Comparison of ENCODE assay signal across 10 mouse cellular contexts in the genomic region with DNA sequence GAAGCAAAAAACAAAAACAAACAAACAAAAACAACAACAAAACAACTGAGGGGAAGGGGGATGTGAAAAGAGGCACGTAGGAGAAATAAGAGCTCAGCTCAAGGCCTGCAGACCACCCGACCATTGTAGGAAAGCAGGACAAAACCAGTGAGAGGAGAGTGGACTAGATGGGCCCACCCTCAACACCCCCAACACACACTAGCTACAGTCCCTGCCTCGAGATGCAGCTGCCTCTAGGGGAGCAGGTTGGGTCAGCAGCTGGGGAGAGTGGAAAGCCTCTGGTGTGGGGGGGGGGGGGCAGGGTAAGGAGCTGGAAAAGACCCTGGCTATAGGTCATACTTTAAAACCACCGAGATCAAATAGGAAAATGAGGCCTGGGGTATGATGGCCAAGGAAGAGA. TPM values are rescaled to one million over a fixed set of nuclear protein-coding genes. Genes with fewer than 3 reads are reported as not detected.
A peak's percentile ranks its signal among the peaks of the same experiment; 100 is the strongest.
DNase-seq lines count a peak whose midpoint lies in the region; ATAC-seq and TF ChIP-seq lines count a peak whose summit lies in the region.
"Had no signal": no experiment of that assay in that cellular context is flagged by ENCODE, and none has a peak within 500 bp of the region (broad histone marks: within the 10 kb centered on the region; RNA-seq: fewer than 3 reads in every experiment).

No protein-coding gene starts in this region.

- H3K4me3 ChIP-seq in heart, embryonic 15.5 days = peak overlapping the region; percentile 66
- H3K4me3 ChIP-seq in embryonic facial prominence, embryonic 12.5 days = peak overlapping the region; percentile 56
- peak overlapping the region; percentile 76 for H3K4me3 ChIP-seq in hindbrain, postnatal 0 days (ENCODE audit: low read length)
- peak overlapping the region; percentile 87 for H3K4me3 ChIP-seq in neural tube, embryonic 11.5 days (ENCODE audit: low read depth, low read length)

- WGBS in heart, embryonic 15.5 days = 12% methylated on average over 4 of the region's 4 CpGs
- 15% methylated on average over 4 of the region's 4 CpGs for WGBS in embryonic facial prominence, embryonic 12.5 days
- 4% methylated on average over 4 of the region's 4 CpGs for WGBS in hindbrain, postnatal 0 days
- WGBS in neural tube, embryonic 11.5 days = 3% methylated on average over 4 of the region's 4 CpGs

- H3K27me3 ChIP-seq in heart, embryonic 15.5 days = no peaks in the 10 kb centered on the region
- H3K27me3 ChIP-seq in embryonic facial prominence, embryonic 12.5 days = peaks cover 11% of the 10 kb centered on the region
- H3K27me3 ChIP-seq in hindbrain, postnatal 0 days (ENCODE audit: insufficient read depth, low read length) = no peaks in the 10 kb centered on the region
- H3K27me3 ChIP-seq in neural tube, embryonic 11.5 days (ENCODE audit: control insufficient read depth, insufficient read depth, low read length) = no peaks in the 10 kb centered on the region

- peak overlapping the region; percentile 76 for H3K4me2 ChIP-seq in heart, embryonic 15.5 days
- peak overlapping the region; percentile 64 for H3K4me2 ChIP-seq in embryonic facial prominence, embryonic 12.5 days (replicated peaks)
- H3K4me2 ChIP-seq in hindbrain, postnatal 0 days (ENCODE audit: low read depth, low read length) = peak overlapping the region; percentile 82
- peak overlapping the region; percentile 92 for H3K4me2 ChIP-seq in neural tube, embryonic 11.5 days (ENCODE audit: low read depth)

- intact Hi-C loops in left cerebral cortex, postnatal 36 days (cut with DNase I) = no loop called here

- peaks cover 64% of the 10 kb centered on the region for H3K4me1 ChIP-seq in heart, embryonic 15.5 days (replicated peaks)
- H3K4me1 ChIP-seq in embryonic facial prominence, embryonic 12.5 days = peaks cover 58% of the 10 kb centered on the region
- H3K4me1 ChIP-seq in hindbrain, postnatal 0 days (ENCODE audit: insufficient read depth, low read length) = peaks cover 21% of the 10 kb centered on the region
- peaks cover 19% of the 10 kb centered on the region for H3K4me1 ChIP-seq in neural tube, embryonic 11.5 days (ENCODE audit: control insufficient read depth, insufficient read depth, low read length)

- H3K9me3 ChIP-seq in heart, embryonic 15.5 days (replicated peaks) = no peaks in the 10 kb centered on the region
- H3K9me3 ChIP-seq in embryonic facial prominence, embryonic 12.5 days = no peaks in the 10 kb centered on the region
- no peaks in the 10 kb centered on the region for H3K9me3 ChIP-seq in hindbrain, postnatal 0 days (ENCODE audit: low read length)
- no peaks in the 10 kb centered on the region for H3K9me3 ChIP-seq in neural tube, embryonic 11.5 days (ENCODE audit: control insufficient read depth, low read length)

- peak overlapping the region; percentile 76 for H3K9ac ChIP-seq in heart, embryonic 15.5 days
- H3K9ac ChIP-seq in embryonic facial prominence, embryonic 12.5 days = peak overlapping the region; percentile 72
- H3K9ac ChIP-seq in hindbrain, postnatal 0 days (replicated peaks; ENCODE audit: low read length) = peak overlapping the region; percentile 88
- peak overlapping the region; percentile 95 for H3K9ac ChIP-seq in neural tube, embryonic 11.5 days (ENCODE audit: low read length)
- H3K9ac ChIP-seq: liver, embryonic 14.5 days had no signal

- no peaks in the 10 kb centered on the region for H3K36me3 ChIP-seq in heart, embryonic 15.5 days
- no peaks in the 10 kb centered on the region for H3K36me3 ChIP-seq in embryonic facial prominence, embryonic 12.5 days
- no peaks in the 10 kb centered on the region for H3K36me3 ChIP-seq in hindbrain, postnatal 0 days (ENCODE audit: insufficient read depth, low read length)
- no peaks in the 10 kb centered on the region for H3K36me3 ChIP-seq in neural tube, embryonic 11.5 days (ENCODE audit: control insufficient read depth, insufficient read depth, low read length)

- ATAC-seq in heart, embryonic 15.5 days (replicated peaks; ENCODE audit: insufficient number of reproducible peaks, insufficient read depth, low FRiP score, low read depth) = no peak
- ATAC-seq in embryonic facial prominence, embryonic 12.5 days (ENCODE audit: insufficient number of reproducible peaks, insufficient read depth, low FRiP score, low TSS enrichment) = no peak
- ATAC-seq in hindbrain, postnatal 0 days = no peak
- no peak for ATAC-seq in neural tube, embryonic 11.5 days (ENCODE audit: insufficient read depth, low FRiP score, low TSS enrichment)

- TF ChIP-seq CTCF in hindbrain, postnatal 0 days (IDR thresholded peaks at IDR 0.05; ENCODE audit: low read depth) = 0 out of 2 replicates have a peak, but pooled peaks have one; percentile 13

- no peak for DNase-seq in heart, adult 9 months (ENCODE audit: low spot score in 2 of 2)
- peak; percentile 30 for DNase-seq in hindbrain, postnatal 0 days (ENCODE audit: low spot score)
- no peak for DNase-seq in neural tube, embryonic 11.5 days (ENCODE audit: low spot score)
- no peak for DNase-seq in Muller cell, postnatal 12 days (ENCODE audit: inconsistent ontology term)
- DNase-seq in spleen, adult 12 weeks (ENCODE audit: low spot score) = no peak
- no peak for DNase-seq in left cerebral cortex, postnatal 36 days (ENCODE audit: low spot score in 2 of 2)

- H3K27ac ChIP-seq in heart, embryonic 15.5 days = peak overlapping the region; percentile 96
- peak overlapping the region; percentile 87 for H3K27ac ChIP-seq in embryonic facial prominence, embryonic 12.5 days
- H3K27ac ChIP-seq in hindbrain, postnatal 0 days = peak overlapping the region; percentile 98
- H3K27ac ChIP-seq in neural tube, embryonic 11.5 days (ENCODE audit: low read depth, low read length) = peak overlapping the region; percentile 95
- H3K27ac ChIP-seq: liver, embryonic 14.5 days had no signal

RNA-seq across cellular contexts. Expression of a gene that starts 1.8 kb away (rescaled TPM):
- polyA plus RNA-seq in heart, embryonic 15.5 days (2015; fragmentation: Nextera tagmentation; extraction: Ambion mirVana) = 109 and 125 TPM in 2 replicates
- polyA plus RNA-seq in embryonic facial prominence, embryonic 12.5 days (2016; fragmentation: Nextera tagmentation; extraction: Ambion mirVana) = 62.6 and 63.0 TPM in 2 replicates
- 108 and 139 TPM in 2 replicates for total RNA-seq in hindbrain, postnatal 0 days (2014; rRNA removed)
- 63.3 and 66.3 TPM in 2 replicates for polyA plus RNA-seq in hindbrain, postnatal 0 days (2015; fragmentation: Nextera tagmentation; extraction: Ambion mirVana)
- polyA plus RNA-seq in neural tube, embryonic 11.5 days (2014; fragmentation: Nextera tagmentation; extraction: Ambion mirVana) = 95.8 and 98.1 TPM in 2 replicates
- total RNA-seq in left cerebral cortex, postnatal 36 days (2021) = 10 to 100 TPM; 52.5 to 69.9 TPM

RNA-seq across cellular contexts. Expression of a gene that starts 29.1 kb away (rescaled TPM):
- 21.3 and 28.7 TPM in 2 replicates for polyA plus RNA-seq in heart, embryonic 15.5 days (2015; fragmentation: Nextera tagmentation; extraction: Ambion mirVana)
- polyA plus RNA-seq in embryonic facial prominence, embryonic 12.5 days (2016; fragmentation: Nextera tagmentation; extraction: Ambion mirVana) = 48.6 and 51.5 TPM in 2 replicates
- 26.1 and 27.2 TPM in 2 replicates for total RNA-seq in hindbrain, postnatal 0 days (2014; rRNA removed)
- polyA plus RNA-seq in hindbrain, postnatal 0 days (2015; fragmentation: Nextera tagmentation; extraction: Ambion mirVana) = 18.6 and 21.3 TPM in 2 replicates
- polyA plus RNA-seq in neural tube, embryonic 11.5 days (2014; fragmentation: Nextera tagmentation; extraction: Ambion mirVana) = 42.9 and 46.1 TPM in 2 replicates
- total RNA-seq in left cerebral cortex, postnatal 36 days (2021) = 10 to 100 TPM; 26.8 to 29.9 TPM

RNA-seq across cellular contexts. Expression of a gene that starts 35.2 kb away (rescaled TPM):
- polyA plus RNA-seq in heart, embryonic 15.5 days (2015; fragmentation: Nextera tagmentation; extraction: Ambion mirVana) = 11.1 and 16.2 TPM in 2 replicates
- 18.5 and 23.6 TPM in 2 replicates for polyA plus RNA-seq in embryonic facial prominence, embryonic 12.5 days (2016; fragmentation: Nextera tagmentation; extraction: Ambion mirVana)
- 37.3 and 46.8 TPM in 2 replicates for total RNA-seq in hindbrain, postnatal 0 days (2014; rRNA removed)
- polyA plus RNA-seq in hindbrain, postnatal 0 days (2015; fragmentation: Nextera tagmentation; extraction: Ambion mirVana) = 12.6 and 14.8 TPM in 2 replicates
- polyA plus RNA-seq in neural tube, embryonic 11.5 days (2014; fragmentation: Nextera tagmentation; extraction: Ambion mirVana) = 13.1 and 15.0 TPM in 2 replicates
- total RNA-seq in left cerebral cortex, postnatal 36 days (2021) = 10 to 100 TPM; 30.1 to 40.0 TPM

RNA-seq across cellular contexts. Expression of a gene that starts 59.1 kb away (rescaled TPM):
- 0.22 and 0.23 TPM in 2 replicates for polyA plus RNA-seq in heart, embryonic 15.5 days (2015; fragmentation: Nextera tagmentation; extraction: Ambion mirVana)
- 0.08 and 0.11 TPM in 2 replicates for polyA plus RNA-seq in embryonic facial prominence, embryonic 12.5 days (2016; fragmentation: Nextera tagmentation; extraction: Ambion mirVana)
- 0.61 TPM in 1 of 2 replicates, not detected in the other for total RNA-seq in hindbrain, postnatal 0 days (2014; rRNA removed)
- 0.10 TPM in 1 of 2 replicates, not detected in the other for polyA plus RNA-seq in hindbrain, postnatal 0 days (2015; fragmentation: Nextera tagmentation; extraction: Ambion mirVana)
- polyA plus RNA-seq in neural tube, embryonic 11.5 days (2014; fragmentation: Nextera tagmentation; extraction: Ambion mirVana) = 0.09 TPM in 1 of 2 replicates, not detected in the other
- total RNA-seq in left cerebral cortex, postnatal 36 days (2021) = not detected
- polyA plus RNA-seq: gonadal fat pad, adult 2 months; liver, embryonic 14.5 days had no signal
